Mouse (Mus musculus) heart, embryonic 12.5 days (tissue): Measurements from ENCODE around the gene Optn. TPM values are rescaled to one million over a fixed set of nuclear protein-coding genes. Genes with fewer than 3 reads are reported as not detected.
"Not testable (repeated sequence)": the region's sequence is repeated elsewhere in the genome, so short reads cannot be mapped to it uniquely, and the experiment has no call there.

Experiments used
- ATAC-seq: fragments of 200-750 bp; cut with Nextera tagmentation; 2 replicates; pipeline ENCODE4 v1.8.0; 2017; ENCODE audit warnings: moderate TSS enrichment, moderate library complexity; ENCODE audit not compliant: insufficient number of reproducible peaks, low FRiP score
- H3K27ac ChIP-seq: fragments of 300-500 bp; sonication (generic); 2 replicates; pipeline ENCODE4 v1.5.1; 2016; ENCODE audit warnings: mild to moderate bottlenecking, moderate library complexity; ENCODE audit not compliant: poor library complexity, severe bottlenecking
- H3K27me3 ChIP-seq: fragments of 300-500 bp; sonication (generic); replicated peaks from 2 replicates; pipeline ENCODE4 v1.6.1; 2016; ENCODE audit warnings: mild to moderate bottlenecking, moderate library complexity
- H3K36me3 ChIP-seq: fragments of 300-500 bp; sonication (generic); 2 replicates; pipeline ENCODE4 v1.6.1; 2016; ENCODE audit warnings: mild to moderate bottlenecking, moderate library complexity
- H3K4me1 ChIP-seq: fragments of 300-500 bp; sonication (generic); replicated peaks from 2 replicates; pipeline ENCODE4 v1.6.1; 2016; ENCODE audit warnings: mild to moderate bottlenecking
- H3K4me2 ChIP-seq: fragments of 300-500 bp; sonication (generic); 2 replicates; pipeline ENCODE4 v1.6.1; 2016; ENCODE audit warnings: mild to moderate bottlenecking, moderate library complexity
- H3K4me3 ChIP-seq: fragments of 300-500 bp; sonication (generic); 2 replicates; pipeline ENCODE4 v1.5.1; 2016; ENCODE audit warnings: mild to moderate bottlenecking
- H3K9ac ChIP-seq: fragments of 300-500 bp; sonication (generic); 2 replicates; pipeline ENCODE4 v1.6.1; 2016; ENCODE audit warnings: mild to moderate bottlenecking, moderate library complexity
- H3K9me3 ChIP-seq: fragments of 300-500 bp; sonication (generic); replicated peaks from 2 replicates; pipeline ENCODE4 v1.6.1; 2016; ENCODE audit warnings: mild to moderate bottlenecking, moderate library complexity
- WGBS: fragments of 180-500 bp; shearing (Covaris S2); methylation state at CpG from one replicate; pipeline ENCODE4 v1.1.7; 2016; 5-methylcytosine and 5-hydroxymethylcytosine counted together
- polyA plus RNA-seq: library from polyadenylated mRNA; unstranded; fragments of >200 nt; fragmentation: Nextera tagmentation; extraction: Ambion mirVana; gene quantifications from 2 replicates; pipeline ENCODE4 v1.2.1, GENCODE M21; 2016

The Optn gene
- polyA plus RNA-seq, 1 experiment from 2014 or later, result 17.5 TPM

GRCm38 (mm10) chr2:5083739-5084138 lies 19.9 kb upstream of the Optn start:
- Histone ChIP-seq H3K9ac (no peak overlapping the region), H3K27me3 (no peaks in the 10 kb centered on the region), H3K9me3 (0 out of 2 replicates have a peak, but pooled peaks cover under 1% of the 10 kb centered on the region), H3K4me3 (no peak overlapping the region), H3K4me2 (no peak overlapping the region), H3K4me1 (no peaks in the 10 kb centered on the region), H3K27ac (no peak overlapping the region), H3K36me3 (no peaks in the 10 kb centered on the region)
- no peak for ATAC-seq
- WGBS, result 87% methylated on average over 7 of the region's 7 CpGs

- Histone ChIP-seq H3K9me3 (0 out of 2 replicates have a peak, but pooled peaks cover 2% of the 10 kb centered on the region), H3K36me3 (no peaks in the 10 kb centered on the region), H3K27me3 (no peaks in the 10 kb centered on the region), H3K27ac (no peak overlapping the region), H3K4me1 (no peaks in the 10 kb centered on the region), H3K4me3 (peak overlapping the region; percentile 42), H3K9ac (peak overlapping the region; percentile 62; the same call in 1 of the 2 replicates), H3K4me2 (peak overlapping the region; percentile 76)
- ATAC-seq, result no peak; the same call in 1 of the 2 replicates
- WGBS, result 5% methylated on average over 14 of the region's 14 CpGs
These were observed 16.4 kb upstream of the Optn start for GRCm38 (mm10) chr2:5080053-5080787.

GRCm38 (mm10) chr2:5077937-5078336 lies 14.1 kb upstream of the Optn start:
- Histone ChIP-seq H3K4me3 (no peak overlapping the region), H3K27ac (no peak overlapping the region), H3K36me3 (no peaks in the 10 kb centered on the region), H3K9ac (no peak overlapping the region), H3K4me2 (no peak overlapping the region), H3K27me3 (no peaks in the 10 kb centered on the region), H3K9me3 (peaks cover 9% of the 10 kb centered on the region; the same call in 1 of the 2 replicates), H3K4me1 (no peaks in the 10 kb centered on the region)
- peak; percentile 71 for ATAC-seq
- 50% methylated on average over 2 of the region's 2 CpGs for WGBS

GRCm38 (mm10) chr2:5077490-5077889 lies 13.6 kb upstream of the Optn start:
- ATAC-seq, result no peak
- H3K4me3 ChIP-seq, result no peak overlapping the region
- H3K27me3 ChIP-seq, result no peaks in the 10 kb centered on the region
- H3K4me1 ChIP-seq, result no peaks in the 10 kb centered on the region
- 62% methylated on average over 2 of the region's 2 CpGs for WGBS
- no peaks in the 10 kb centered on the region for H3K36me3 ChIP-seq
- no peak overlapping the region for H3K27ac ChIP-seq
- no peak overlapping the region for H3K9ac ChIP-seq
- H3K4me2 ChIP-seq, result no peak overlapping the region
- H3K9me3 ChIP-seq, result peaks cover 9% of the 10 kb centered on the region; the same call in 1 of the 2 replicates

- H3K36me3 ChIP-seq, result no peaks in the 10 kb centered on the region
- H3K4me1 ChIP-seq, result no peaks in the 10 kb centered on the region
- H3K4me3 ChIP-seq, result no peak overlapping the region
- H3K9me3 ChIP-seq, result peaks cover 9% of the 10 kb centered on the region; the same call in 1 of the 2 replicates
- no peak overlapping the region for H3K9ac ChIP-seq
- H3K27me3 ChIP-seq, result no peaks in the 10 kb centered on the region
- no peak overlapping the region for H3K27ac ChIP-seq
- no peak overlapping the region for H3K4me2 ChIP-seq
- no peak for ATAC-seq
These were observed 12.0 kb upstream of the Optn start for GRCm38 (mm10) chr2:5075856-5076255.

GRCm38 (mm10) chr2:5075432-5075831 lies 11.6 kb upstream of the Optn start:
- WGBS, result 57% methylated on average over 2 of the region's 2 CpGs
- no peak for ATAC-seq
- H3K27ac ChIP-seq, result no peak overlapping the region
- H3K27me3 ChIP-seq, result no peaks in the 10 kb centered on the region
- H3K36me3 ChIP-seq, result no peaks in the 10 kb centered on the region
- no peak overlapping the region for H3K4me2 ChIP-seq
- H3K9me3 ChIP-seq, result peaks cover 9% of the 10 kb centered on the region; the same call in 1 of the 2 replicates
- no peaks in the 10 kb centered on the region for H3K4me1 ChIP-seq
- no peak overlapping the region for H3K4me3 ChIP-seq
- H3K9ac ChIP-seq, result no peak overlapping the region

- Histone ChIP-seq H3K27ac (no peak overlapping the region), H3K27me3 (no peaks in the 10 kb centered on the region), H3K4me3 (no peak overlapping the region), H3K36me3 (no peaks in the 10 kb centered on the region), H3K9ac (no peak overlapping the region), H3K9me3 (peaks cover 16% of the 10 kb centered on the region), H3K4me2 (no peak overlapping the region), H3K4me1 (no peaks in the 10 kb centered on the region)
- ATAC-seq, result no peak
- WGBS, result 89% methylated on average over 3 of the region's 3 CpGs
These were observed 9.9 kb upstream of the Optn start for GRCm38 (mm10) chr2:5073785-5074184.

- Histone ChIP-seq H3K27ac (no peak overlapping the region), H3K4me2 (no peak overlapping the region), H3K27me3 (no peaks in the 10 kb centered on the region), H3K9ac (no peak overlapping the region), H3K4me1 (peaks cover 2% of the 10 kb centered on the region), H3K9me3 (peaks cover 7% of the 10 kb centered on the region), H3K36me3 (no peaks in the 10 kb centered on the region), H3K4me3 (no peak overlapping the region)
- 62% methylated on average over 4 of the region's 4 CpGs for WGBS
- no peak for ATAC-seq
These were observed 4.1 kb upstream of the Optn start for GRCm38 (mm10) chr2:5067951-5068350.

- not testable (repeated sequence) for H3K4me1 ChIP-seq, H3K4me3 ChIP-seq, H3K9me3 ChIP-seq, H3K27me3 ChIP-seq, H3K9ac ChIP-seq, H3K27ac ChIP-seq, H3K4me2 ChIP-seq, ATAC-seq, H3K36me3 ChIP-seq
- 72% methylated on average over 2 of the region's 2 CpGs for WGBS
These were observed 3.4 kb upstream of the Optn start for GRCm38 (mm10) chr2:5067254-5067653.

- Histone ChIP-seq H3K4me1 (peaks cover 8% of the 10 kb centered on the region), H3K9me3 (peaks cover 5% of the 10 kb centered on the region), H3K27me3 (no peaks in the 10 kb centered on the region), H3K27ac (no peak overlapping the region), H3K4me3 (peak overlapping the region; percentile 72), H3K4me2 (peak overlapping the region; percentile 81), H3K9ac (no peak overlapping the region), H3K36me3 (no peaks in the 10 kb centered on the region)
- ATAC-seq, result 0 out of 2 replicates have a peak, but pooled peaks have one; percentile 21
- 30% methylated on average over 4 of the region's 4 CpGs for WGBS
These were observed 396 bp upstream of the Optn start for GRCm38 (mm10) chr2:5064247-5064646.

GRCm38 (mm10) chr2:5062496-5063298 lies 1.2 kb downstream of the Optn start:
- H3K4me2 ChIP-seq, result peak overlapping the region; percentile 81
- peak overlapping the region; percentile 72 for H3K4me3 ChIP-seq
- peaks cover 10% of the 10 kb centered on the region for H3K4me1 ChIP-seq
- H3K27ac ChIP-seq, result no peak overlapping the region
- peak overlapping the region; percentile 73 for H3K9ac ChIP-seq
- no peaks in the 10 kb centered on the region for H3K27me3 ChIP-seq
- H3K36me3 ChIP-seq, result no peaks in the 10 kb centered on the region
- H3K9me3 ChIP-seq, result no peaks in the 10 kb centered on the region
- 43% methylated on average over 16 of the region's 16 CpGs for WGBS
- ATAC-seq, result no peak
